Comparison of ENCODE assay signal across 21 mouse cellular contexts in the genomic region with DNA sequence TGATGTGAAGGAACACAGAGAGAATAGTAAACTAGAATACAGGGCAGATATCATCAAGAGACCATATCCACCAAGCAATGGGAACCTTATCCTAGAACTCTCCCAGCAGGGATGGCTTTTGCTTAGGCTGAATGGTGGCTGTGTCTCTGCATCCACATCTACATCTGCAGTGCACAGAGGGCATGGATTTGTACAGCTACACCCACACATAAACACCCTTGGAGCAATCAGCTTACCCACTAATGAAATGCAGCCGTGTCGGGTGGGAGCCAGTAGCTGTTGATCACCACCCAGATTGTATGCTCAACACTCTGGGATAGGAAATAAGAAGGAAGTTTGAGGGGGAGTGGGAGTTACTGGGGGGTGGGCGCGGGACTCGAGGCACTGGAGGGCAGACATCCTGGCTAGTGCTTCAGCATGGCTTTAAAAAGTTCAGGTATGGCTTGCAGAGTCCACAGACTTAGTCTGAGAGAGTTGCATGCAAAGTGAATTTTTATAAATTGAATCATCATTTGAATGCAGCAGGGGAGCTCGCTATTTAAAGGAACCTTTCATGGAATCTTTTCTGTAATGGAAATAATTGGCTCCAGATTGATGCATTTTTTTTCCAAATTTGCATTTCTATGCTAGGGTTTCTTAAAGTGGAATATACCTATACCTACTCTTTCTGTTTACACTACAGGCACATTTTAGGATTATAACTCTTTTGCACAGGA. TPM values are rescaled to one million over a fixed set of nuclear protein-coding genes. Genes with fewer than 3 reads are reported as not detected.
DNase-seq lines count a peak whose midpoint lies in the region; ATAC-seq and TF ChIP-seq lines count a peak whose summit lies in the region.
"Had no signal": no experiment of that assay in that cellular context is flagged by ENCODE, and none has a peak within 500 bp of the region (broad histone marks: within the 10 kb centered on the region; RNA-seq: fewer than 3 reads in every experiment).

No protein-coding gene starts in this region.

- 64% methylated on average over 6 of the region's 6 CpGs for WGBS in forebrain, embryonic 10.5 days
- 72% methylated on average over 6 of the region's 6 CpGs for WGBS in forebrain, embryonic 11.5 days
- WGBS in forebrain, embryonic 14.5 days: 31% methylated on average over 6 of the region's 6 CpGs
- WGBS in lung, postnatal 0 days: 79% methylated on average over 6 of the region's 6 CpGs

- peak overlapping the region; percentile 51; the same call in 1 of the 2 replicates for H3K27ac ChIP-seq in forebrain, embryonic 10.5 days
- H3K27ac ChIP-seq in forebrain, embryonic 11.5 days (ENCODE audit: low read depth, low read length): no peak overlapping the region
- peak overlapping the region; percentile 71; the same call in 1 of the 2 replicates for H3K27ac ChIP-seq in forebrain, embryonic 14.5 days (ENCODE audit: low read depth, low read length)
- H3K27ac ChIP-seq in lung, postnatal 0 days (ENCODE audit: low read length): no peak overlapping the region
- H3K27ac ChIP-seq: gastrocnemius, adult 2 months; heart, embryonic 10.5 days; liver, embryonic 13.5 days; neural tube, embryonic 15.5 days; stomach, postnatal 0 days had no signal

- ATAC-seq in forebrain, embryonic 11.5 days (replicated peaks; ENCODE audit: low FRiP score): no peak
- ATAC-seq in forebrain, embryonic 14.5 days: peak; percentile 45
- ATAC-seq in megakaryocyte-erythroid progenitor cell, adult 5-6 weeks (replicated peaks; ENCODE audit: low FRiP score, low TSS enrichment, poor library complexity, severe bottlenecking): no peak
- ATAC-seq in lung, postnatal 0 days: no peak

- peaks cover 27% of the 10 kb centered on the region; the same call in 1 of the 2 replicates for H3K27me3 ChIP-seq in forebrain, embryonic 10.5 days (ENCODE audit: poor library complexity, severe bottlenecking)
- H3K27me3 ChIP-seq in forebrain, embryonic 11.5 days (ENCODE audit: control insufficient read depth, insufficient read depth, low read length): peaks cover 2% of the 10 kb centered on the region; the same call in 1 of the 2 replicates
- no peaks in the 10 kb centered on the region for H3K27me3 ChIP-seq in forebrain, embryonic 14.5 days (replicated peaks; ENCODE audit: control insufficient read depth, insufficient read depth, low read length)
- H3K27me3 ChIP-seq in lung, postnatal 0 days (replicated peaks; ENCODE audit: insufficient read depth, low read length): no peaks in the 10 kb centered on the region
- H3K27me3 ChIP-seq: liver, embryonic 13.5 days; neural tube, embryonic 15.5 days had no signal

- no peaks in the 10 kb centered on the region for H3K9me3 ChIP-seq in forebrain, embryonic 10.5 days
- H3K9me3 ChIP-seq in forebrain, embryonic 11.5 days (ENCODE audit: control insufficient read depth, low read length): no peaks in the 10 kb centered on the region
- H3K9me3 ChIP-seq in forebrain, embryonic 14.5 days (replicated peaks; ENCODE audit: control insufficient read depth, low read length): no peaks in the 10 kb centered on the region
- no peaks in the 10 kb centered on the region for H3K9me3 ChIP-seq in lung, postnatal 0 days (ENCODE audit: low read length)
- H3K9me3 ChIP-seq: heart, embryonic 10.5 days; liver, embryonic 13.5 days; neural tube, embryonic 15.5 days had no signal

- H3K4me2 ChIP-seq in forebrain, embryonic 11.5 days (ENCODE audit: low read depth, low read length, severe bottlenecking): no peak overlapping the region
- H3K4me2 ChIP-seq in forebrain, embryonic 14.5 days (ENCODE audit: low read length): peak overlapping the region; percentile 18; the same call in 1 of the 2 replicates
- H3K4me2 ChIP-seq in lung, postnatal 0 days (replicated peaks; ENCODE audit: low read depth, low read length): no peak overlapping the region
- H3K4me2 ChIP-seq: liver, embryonic 13.5 days; neural tube, embryonic 15.5 days had no signal

- no peak for TF ChIP-seq POLR2A in brain, embryonic 14.5 days (IDR thresholded peaks at IDR 0.05; ENCODE audit: borderline replicate concordance, extremely low read depth, insufficient read depth, insufficient read length, poor library complexity, severe bottlenecking)

- H3K36me3 ChIP-seq in forebrain, embryonic 10.5 days (replicated peaks): no peaks in the 10 kb centered on the region
- H3K36me3 ChIP-seq in forebrain, embryonic 11.5 days (ENCODE audit: control insufficient read depth, insufficient read depth, low read length): no peaks in the 10 kb centered on the region
- no peaks in the 10 kb centered on the region for H3K36me3 ChIP-seq in forebrain, embryonic 14.5 days (ENCODE audit: control insufficient read depth, insufficient read depth, low read length)
- H3K36me3 ChIP-seq in lung, postnatal 0 days (ENCODE audit: insufficient read depth, low read length): no peaks in the 10 kb centered on the region
- H3K36me3 ChIP-seq: heart, embryonic 10.5 days; liver, embryonic 13.5 days; neural tube, embryonic 15.5 days had no signal

- TF ChIP-seq EP300 in lung, postnatal 0 days (IDR thresholded peaks at IDR 0.05): no peak

- H3K9ac ChIP-seq in forebrain, embryonic 11.5 days (ENCODE audit: low read length): no peak overlapping the region
- H3K9ac ChIP-seq in forebrain, embryonic 14.5 days (ENCODE audit: low read length): no peak overlapping the region
- H3K9ac ChIP-seq in lung, postnatal 0 days (replicated peaks; ENCODE audit: low read depth): no peak overlapping the region
- H3K9ac ChIP-seq: liver, embryonic 13.5 days; neural tube, embryonic 15.5 days had no signal

- H3K4me3 ChIP-seq in forebrain, embryonic 10.5 days: no peak overlapping the region
- no peak overlapping the region for H3K4me3 ChIP-seq in forebrain, embryonic 11.5 days (ENCODE audit: low read depth, low read length)
- no peak overlapping the region for H3K4me3 ChIP-seq in forebrain, embryonic 14.5 days (ENCODE audit: low read depth, low read length)
- no peak overlapping the region for H3K4me3 ChIP-seq in lung, postnatal 0 days (ENCODE audit: low read depth, low read length)
- H3K4me3 ChIP-seq: gastrocnemius, adult 2 months; heart, embryonic 10.5 days; liver, embryonic 13.5 days; neural tube, embryonic 15.5 days had no signal

- peaks cover 19% of the 10 kb centered on the region; the same call in 1 of the 2 replicates for H3K4me1 ChIP-seq in forebrain, embryonic 10.5 days
- no peaks in the 10 kb centered on the region for H3K4me1 ChIP-seq in forebrain, embryonic 11.5 days (replicated peaks; ENCODE audit: control insufficient read depth, insufficient read depth, low read length)
- H3K4me1 ChIP-seq in forebrain, embryonic 14.5 days (ENCODE audit: control insufficient read depth, insufficient read depth, low read length): peaks cover 19% of the 10 kb centered on the region
- H3K4me1 ChIP-seq in lung, postnatal 0 days (ENCODE audit: insufficient read depth, low read depth, low read length): no peaks in the 10 kb centered on the region
- H3K4me1 ChIP-seq: liver, embryonic 13.5 days had no signal

- no peak for TF ChIP-seq CTCF in brain, embryonic 14.5 days (IDR thresholded peaks at IDR 0.05; ENCODE audit: borderline replicate concordance, extremely low read depth, insufficient read depth, insufficient read length)
- TF ChIP-seq CTCF in lung, postnatal 0 days (IDR thresholded peaks at IDR 0.05): no peak

- DNase-seq in forebrain, embryonic 10.5 days (ENCODE audit: extremely low spot score, low spot score): no peak
- no peak for DNase-seq in forebrain, embryonic 11.5 days (ENCODE audit: low spot score)
- peak; percentile 57 for DNase-seq in brain, embryonic 14.5 days (ENCODE audit: low read depth)
- DNase-seq in forebrain, embryonic 14.5 days (ENCODE audit: low spot score): no peak
- DNase-seq in hindlimb bud, embryonic 11.5 days (ENCODE audit: extremely low spot score, low read depth, low spot score): peak; percentile 18
- no peak for DNase-seq in lung, postnatal 14 days
- no peak for DNase-seq in lung, postnatal 0 days (ENCODE audit: low spot score)
- DNase-seq: adrenal gland, postnatal 10 days; cerebellum, postnatal 36 days; gastrocnemius, adult 2 months; heart, postnatal 4 days; kidney, adult 18-20 months; kidney, postnatal 4 days; liver, embryonic 13.5 days; retina, postnatal 1 day had no signal

RNA-seq across cellular contexts. Expression of gene Lrtm1, which starts 10.5 kb away (rescaled TPM):
- polyA plus RNA-seq in forebrain, embryonic 10.5 days (2016; fragmentation: Nextera tagmentation; extraction: Ambion mirVana): 0.76 and 1.3 TPM in 2 replicates
- 0.36 and 0.55 TPM in 2 replicates for polyA plus RNA-seq in forebrain, embryonic 11.5 days (2014; fragmentation: Nextera tagmentation; extraction: Ambion mirVana)
- 0.05 and 0.08 TPM in 2 replicates for polyA plus RNA-seq in brain, embryonic 14.5 days (2012; rRNA removed)
- polyA plus RNA-seq in forebrain, embryonic 14.5 days (2014; fragmentation: Nextera tagmentation; extraction: Ambion mirVana): 0.25 TPM in 1 of 2 replicates, not detected in the other
- total RNA-seq in megakaryocyte-erythroid progenitor cell, adult 5-6 weeks (2014; fragmentation: Nextera tagmentation): not detected in 2 replicates
- total RNA-seq in megakaryocyte-erythroid progenitor cell, adult 5-6 weeks (2017): not detected in 2 replicates
- 0.02 TPM in 1 of 2 replicates, not detected in the other for polyA plus RNA-seq in lung, postnatal 0 days (2015; fragmentation: Nextera tagmentation; extraction: Ambion mirVana)
- total RNA-seq: left cerebral cortex, adult 18-20 months; monocyte, adult 5-6 weeks had no signal
- polyA plus RNA-seq: stomach, postnatal 0 days had no signal

Comparison
In these comparisons a context has a peak if more than half of its experiments do, and no peak if none do; other contexts are left out.
1. H3K27ac ChIP-seq: peak in forebrain, embryonic 10.5 days (single experiment) and forebrain, embryonic 14.5 days (single experiment); none in forebrain, embryonic 11.5 days (single experiment) and lung, postnatal 0 days (single experiment).
2. DNase-seq: peak in brain, embryonic 14.5 days (single experiment) and hindlimb bud, embryonic 11.5 days (single experiment); none in forebrain, embryonic 10.5 days (single experiment), forebrain, embryonic 11.5 days (single experiment), forebrain, embryonic 14.5 days (single experiment), lung, postnatal 14 days (single experiment) and lung, postnatal 0 days (single experiment).